Mouse (Mus musculus) intestine, embryonic 15.5 days (tissue): ENCODE results near the gene Nos3. TPM values are rescaled to one million over a fixed set of nuclear protein-coding genes. Genes with fewer than 3 reads are reported as not detected.

Experiments used
- ATAC-seq: fragments of 200-750 bp; cut with Nextera tagmentation; 2 replicates; pipeline ENCODE4 v1.8.0; 2017; ENCODE audit warnings: moderate TSS enrichment, moderate library complexity
- H3K27ac ChIP-seq: fragments of 300-500 bp; sonication (generic); 2 replicates; pipeline ENCODE4 v1.5.1; 2015; ENCODE audit warnings: mild to moderate bottlenecking, inconsistent platforms
- H3K27me3 ChIP-seq: fragments of 300-500 bp; sonication (generic); replicated peaks from 2 replicates; pipeline ENCODE4 v1.6.1; 2015; ENCODE audit warnings: inconsistent platforms
- H3K36me3 ChIP-seq: fragments of 300-500 bp; sonication (generic); 2 replicates; pipeline ENCODE4 v1.6.1; 2015; ENCODE audit warnings: inconsistent platforms
- H3K4me1 ChIP-seq: fragments of 300-500 bp; sonication (generic); replicated peaks from 2 replicates; pipeline ENCODE4 v1.6.1; 2015; ENCODE audit warnings: inconsistent platforms
- H3K4me2 ChIP-seq: fragments of 300-500 bp; sonication (generic); replicated peaks from 2 replicates; pipeline ENCODE4 v1.6.1; 2015; ENCODE audit warnings: mild to moderate bottlenecking, inconsistent platforms
- H3K4me3 ChIP-seq: fragments of 300-500 bp; sonication (generic); replicated peaks from 2 replicates; pipeline ENCODE4 v1.5.1; 2015; ENCODE audit warnings: inconsistent platforms
- H3K9ac ChIP-seq: fragments of 300-500 bp; sonication (generic); 2 replicates; pipeline ENCODE4 v1.6.1; 2015; ENCODE audit warnings: inconsistent platforms
- H3K9me3 ChIP-seq: fragments of 300-500 bp; sonication (generic); 2 replicates; pipeline ENCODE4 v1.6.1; 2016; ENCODE audit warnings: inconsistent platforms
- WGBS: fragments of 180-500 bp; shearing (Covaris S2); methylation state at CpG from one replicate; pipeline ENCODE4 v1.1.7; 2015; 5-methylcytosine and 5-hydroxymethylcytosine counted together
- polyA plus RNA-seq: library from polyadenylated mRNA; unstranded; fragments of >200 nt; fragmentation: Nextera tagmentation; extraction: Ambion mirVana; gene quantifications from 2 replicates; pipeline ENCODE4 v1.2.1, GENCODE M21; 2015

The Nos3 gene
- polyA plus RNA-seq, 1 experiment from 2014 or later: 7.9 TPM

DNA sequence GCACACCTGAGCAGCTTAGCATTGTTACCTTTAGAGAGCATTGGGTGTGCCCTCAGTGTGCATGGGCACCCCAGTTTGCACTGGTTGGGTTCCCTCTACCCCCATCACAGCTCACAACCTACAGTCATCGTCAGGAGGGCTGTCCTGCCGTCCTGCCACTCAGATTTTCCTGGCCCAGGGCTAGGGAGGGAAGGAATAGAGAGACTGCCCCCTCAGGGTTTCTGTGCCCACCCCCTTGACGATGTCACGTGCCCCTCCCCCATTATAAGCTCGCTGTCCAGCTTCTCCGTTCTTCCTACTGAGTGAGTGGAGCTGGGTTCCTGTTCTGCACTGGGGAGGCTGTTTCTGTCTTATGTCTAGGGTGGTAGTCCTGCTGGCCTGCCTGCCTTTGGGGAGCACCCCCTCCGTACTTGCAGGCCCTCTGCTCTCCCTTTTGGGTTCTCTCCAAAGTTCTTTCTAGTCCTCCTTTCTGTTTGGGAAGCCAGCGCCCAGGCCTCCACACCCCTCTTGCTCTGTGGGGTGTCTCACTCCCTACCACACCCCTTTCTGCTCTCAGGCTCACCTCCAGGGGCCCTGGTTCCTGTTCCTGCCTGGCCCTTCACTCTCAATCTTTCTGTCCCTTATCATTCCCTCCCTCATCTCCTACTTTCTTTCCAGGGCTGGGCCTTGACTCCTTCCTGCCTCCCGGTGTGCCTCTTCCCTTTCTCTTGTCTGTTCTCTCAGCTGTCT is 62.1 kb downstream of the Nos3 start:
- peaks cover 38% of the 10 kb centered on the region for H3K4me1 ChIP-seq
- peak overlapping the region; percentile 81 for H3K4me2 ChIP-seq
- H3K9me3 ChIP-seq: no peaks in the 10 kb centered on the region
- peaks cover 25% of the 10 kb centered on the region for H3K36me3 ChIP-seq
- no peaks in the 10 kb centered on the region for H3K27me3 ChIP-seq
- ATAC-seq: no peak
- peak overlapping the region; percentile 57 for H3K9ac ChIP-seq
- peak overlapping the region; percentile 62 for H3K4me3 ChIP-seq
- 12% methylated on average over 9 of the region's 9 CpGs for WGBS
- peak overlapping the region; percentile 84 for H3K27ac ChIP-seq

DNA sequence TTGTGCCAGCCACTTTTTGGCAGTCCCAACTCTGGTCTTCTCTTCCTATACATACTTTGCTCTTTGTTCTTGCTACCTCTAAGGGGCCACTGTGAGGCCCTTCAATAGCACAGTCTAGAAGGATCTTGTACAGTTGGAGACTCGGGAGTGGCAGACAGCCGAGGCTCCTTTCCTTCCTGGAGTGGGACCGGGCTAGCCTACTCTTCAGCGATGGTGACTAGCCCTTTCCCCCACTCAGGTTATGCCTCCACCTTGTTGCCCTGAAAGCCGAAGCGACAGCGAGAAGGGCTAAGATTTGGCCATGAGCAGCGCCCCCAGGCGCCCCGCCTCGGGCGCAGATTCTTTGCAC is 62.6 kb downstream of the Nos3 start:
- peak overlapping the region; percentile 62 for H3K4me3 ChIP-seq
- no peak; the same call in 1 of the 2 replicates for ATAC-seq
- 34% methylated on average over 12 of the region's 12 CpGs for WGBS
- H3K27me3 ChIP-seq: no peaks in the 10 kb centered on the region
- no peaks in the 10 kb centered on the region for H3K9me3 ChIP-seq
- H3K4me1 ChIP-seq: peaks cover 38% of the 10 kb centered on the region
- peaks cover 30% of the 10 kb centered on the region for H3K36me3 ChIP-seq
- H3K4me2 ChIP-seq: peak overlapping the region; percentile 81
- peak overlapping the region; percentile 57; the same call in 1 of the 2 replicates for H3K9ac ChIP-seq
- H3K27ac ChIP-seq: peak overlapping the region; percentile 84

DNA sequence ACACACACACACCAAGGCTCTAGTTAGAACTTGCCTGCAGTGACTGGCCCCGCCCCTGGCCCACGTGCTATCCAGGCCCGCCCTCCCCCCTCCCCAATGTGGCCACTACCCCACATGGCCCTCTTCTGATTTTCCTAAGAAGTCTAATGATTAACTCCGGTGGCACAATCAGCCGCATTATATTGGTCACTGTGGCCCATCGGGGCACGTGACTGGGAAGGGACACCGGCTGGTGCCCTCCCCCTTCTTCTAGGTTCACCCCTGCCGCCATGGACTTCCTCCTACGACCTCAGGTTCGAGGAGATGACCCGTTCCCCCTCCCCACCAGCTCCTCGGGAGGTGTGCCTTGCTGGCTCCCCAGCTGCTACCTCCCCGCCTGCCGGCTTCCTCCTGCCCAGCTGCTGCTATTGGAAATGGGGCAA is 63.4 kb downstream of the Nos3 start:
- H3K4me1 ChIP-seq: peaks cover 32% of the 10 kb centered on the region
- peak overlapping the region; percentile 47 for H3K9ac ChIP-seq
- H3K9me3 ChIP-seq: no peaks in the 10 kb centered on the region
- peak overlapping the region; percentile 62 for H3K4me3 ChIP-seq
- peaks cover 37% of the 10 kb centered on the region for H3K36me3 ChIP-seq
- no peaks in the 10 kb centered on the region for H3K27me3 ChIP-seq
- H3K27ac ChIP-seq: peak overlapping the region; percentile 84
- peak overlapping the region; percentile 81 for H3K4me2 ChIP-seq
- WGBS: 14% methylated on average over 15 of the region's 15 CpGs
- peak; percentile 58 for ATAC-seq

DNA sequence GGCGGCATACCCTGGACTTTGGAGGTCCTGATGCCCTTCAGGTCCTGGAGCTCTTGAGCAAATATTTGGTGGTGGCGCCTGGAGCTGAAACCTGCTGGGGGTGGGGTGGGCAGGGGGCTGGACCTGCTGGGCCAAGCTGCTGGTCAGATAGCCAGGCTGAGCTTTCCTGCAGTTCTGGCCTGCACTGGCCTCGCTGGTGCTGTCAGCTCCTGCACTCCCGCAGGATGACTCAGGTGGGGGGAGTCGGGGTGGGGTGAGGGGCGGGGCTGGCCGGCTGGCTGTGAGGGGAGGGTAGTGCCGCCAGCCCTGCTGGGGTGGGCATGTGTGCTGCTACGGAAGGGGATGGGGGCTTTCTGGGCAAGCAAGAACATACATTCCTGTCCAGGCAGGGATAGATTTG is 64.0 kb downstream of the Nos3 start:
- Histone ChIP-seq H3K4me3 (peak overlapping the region; percentile 38), H3K27ac (peak overlapping the region; percentile 66), H3K27me3 (no peaks in the 10 kb centered on the region), H3K4me1 (peaks cover 31% of the 10 kb centered on the region), H3K9ac (peak overlapping the region; percentile 47), H3K4me2 (peak overlapping the region; percentile 81), H3K36me3 (peaks cover 43% of the 10 kb centered on the region), H3K9me3 (no peaks in the 10 kb centered on the region)
- ATAC-seq: 0 out of 2 replicates have a peak, but pooled peaks have one; percentile 2
- WGBS: 23% methylated on average over 9 of the region's 9 CpGs

DNA sequence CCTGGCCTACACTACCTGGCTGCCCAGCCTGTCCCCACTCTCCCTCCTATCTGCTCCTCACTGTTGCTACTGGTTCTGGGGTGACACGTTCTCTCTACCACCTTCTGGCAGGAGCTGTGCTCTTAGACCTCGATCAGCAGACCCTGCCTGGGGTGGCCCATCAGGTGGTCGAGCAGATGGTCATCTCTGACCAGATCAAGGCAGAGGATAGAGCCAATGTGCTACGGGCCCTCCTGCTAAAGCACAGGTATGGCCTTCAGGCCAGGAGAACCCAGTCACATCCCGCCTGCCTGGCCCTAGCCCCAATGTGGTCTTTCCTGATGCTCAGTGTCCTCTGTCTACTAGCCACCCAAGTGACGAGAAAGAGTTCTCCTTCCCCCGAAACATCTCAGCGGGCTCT is 69.4 kb downstream of the Nos3 start:
- Histone ChIP-seq H3K27ac (no peak overlapping the region), H3K4me2 (no peak overlapping the region), H3K4me3 (no peak overlapping the region), H3K9me3 (no peaks in the 10 kb centered on the region), H3K27me3 (no peaks in the 10 kb centered on the region), H3K36me3 (peaks cover 73% of the 10 kb centered on the region), H3K4me1 (no peaks in the 10 kb centered on the region), H3K9ac (no peak overlapping the region)
- no peak for ATAC-seq
- WGBS: 88% methylated on average over 8 of the region's 8 CpGs

Other genes with a start within 250 kb of the Nos3 start
- gene Nupl2, start 199.8 kb upstream of the Nos3 start, polyA plus RNA-seq: 12.3 and 12.8 TPM in 2 replicates
- 6.7 and 7.6 TPM in 2 replicates for gene Kcnh2, start 13.2 kb upstream of the Nos3 start, polyA plus RNA-seq
- 1.6 and 2.4 TPM in 2 replicates for gene Atg9b, start 27.3 kb downstream of the Nos3 start, polyA plus RNA-seq
- 66.2 and 79.0 TPM in 2 replicates for gene Abcb8, start 28.9 kb downstream of the Nos3 start, polyA plus RNA-seq
- 0.14 TPM in 1 of 2 replicates, not detected in the other for gene Asic3, start 48.6 kb downstream of the Nos3 start, polyA plus RNA-seq
- gene Cdk5, start 58.7 kb downstream of the Nos3 start, polyA plus RNA-seq: 35.5 and 38.3 TPM in 2 replicates
- 41.1 and 46.9 TPM in 2 replicates for gene Slc4a2, start 59.0 kb downstream of the Nos3 start, polyA plus RNA-seq
- gene Fastk, start 80.5 kb downstream of the Nos3 start, polyA plus RNA-seq: 104 and 110 TPM in 2 replicates
- gene Tmub1, start 83.0 kb downstream of the Nos3 start, polyA plus RNA-seq: 22.4 and 23.6 TPM in 2 replicates
- 28.7 and 28.9 TPM in 2 replicates for gene Agap3, start 87.4 kb downstream of the Nos3 start, polyA plus RNA-seq
- 0.06 TPM in 1 of 2 replicates, not detected in the other for gene Gbx1, start 162.4 kb downstream of the Nos3 start, polyA plus RNA-seq
- gene Asb10, start 176.2 kb downstream of the Nos3 start, polyA plus RNA-seq: 0.33 and 0.40 TPM in 2 replicates
- 0.05 and 0.08 TPM in 2 replicates for gene 4931409K22Rik, start 192.0 kb downstream of the Nos3 start, polyA plus RNA-seq
- 86.0 and 87.1 TPM in 2 replicates for gene Abcf2, start 212.7 kb downstream of the Nos3 start, polyA plus RNA-seq
- 14.7 and 16.0 TPM in 2 replicates for gene Chpf2, start 221.9 kb downstream of the Nos3 start, polyA plus RNA-seq